Mouse (Mus musculus): Measurements from ENCODE around the gene Ttc21a.

Gene Ttc21a

GRCm38 (mm10) chr9:119941861-119942260, 4.5 kb downstream of the Ttc21a start:
- no peak for DNase-seq

GRCm38 (mm10) chr9:119943326-119943725, 5.9 kb downstream of the Ttc21a start:
- no peak for DNase-seq

GRCm38 (mm10) chr9:119945173-119945900, 7.9 kb downstream of the Ttc21a start:
- DNase-seq = peak; percentile 23

GRCm38 (mm10) chr9:119948804-119949203, 11.4 kb downstream of the Ttc21a start:
- no peak for DNase-seq

- DNase-seq = no peak
Measured at GRCm38 (mm10) chr9:119950434-119950833, 13.0 kb downstream of the Ttc21a start.

GRCm38 (mm10) chr9:119951388-119951787, 14.0 kb downstream of the Ttc21a start:
- DNase-seq = no peak

- DNase-seq = no peak
Measured at GRCm38 (mm10) chr9:119958835-119959234, 21.4 kb downstream of the Ttc21a start.

- no peak for DNase-seq
Measured at GRCm38 (mm10) chr9:119962216-119962615, 24.8 kb downstream of the Ttc21a start.

- DNase-seq = peak; percentile 87
Measured at GRCm38 (mm10) chr9:119962987-119963667, 25.7 kb downstream of the Ttc21a start.

GRCm38 (mm10) chr9:119964206-119964605, 26.8 kb downstream of the Ttc21a start:
- DNase-seq = peak; percentile 60

GRCm38 (mm10) chr9:119965186-119965585, 27.8 kb downstream of the Ttc21a start:
- no peak for DNase-seq

GRCm38 (mm10) chr9:119966221-119966910, 29.0 kb downstream of the Ttc21a start:
- DNase-seq = no peak

- no peak for DNase-seq
Measured at GRCm38 (mm10) chr9:119969811-119970210, 32.4 kb downstream of the Ttc21a start.

- DNase-seq = peak; percentile 78
Measured at GRCm38 (mm10) chr9:119970221-119970620, 32.8 kb downstream of the Ttc21a start.

- no peak for DNase-seq
Measured at GRCm38 (mm10) chr9:119970763-119971656, 33.6 kb downstream of the Ttc21a start.

GRCm38 (mm10) chr9:119972166-119972565, 34.8 kb downstream of the Ttc21a start:
- DNase-seq = no peak

GRCm38 (mm10) chr9:119972582-119972981, 35.2 kb downstream of the Ttc21a start:
- DNase-seq = no peak

GRCm38 (mm10) chr9:119973281-119973680, 35.9 kb downstream of the Ttc21a start:
- no peak for DNase-seq

- DNase-seq = no peak
Measured at GRCm38 (mm10) chr9:119973869-119974520, 36.6 kb downstream of the Ttc21a start.

GRCm38 (mm10) chr9:119974609-119975008, 37.2 kb downstream of the Ttc21a start:
- DNase-seq = no peak

- no peak for DNase-seq
Measured at GRCm38 (mm10) chr9:119975286-119975685, 37.9 kb downstream of the Ttc21a start.
